Mouse (Mus musculus) lung, embryonic 15.5 days (tissue): ENCODE results near the gene Esyt3. TPM values are rescaled to one million over a fixed set of nuclear protein-coding genes. Genes with fewer than 3 reads are reported as not detected.

Experiments
- ATAC-seq: fragments of 200-750 bp; cut with Nextera tagmentation; 2 replicates; pipeline ENCODE4 v1.8.0; 2017; ENCODE audit warnings: moderate number of reproducible peaks, borderline replicate concordance; ENCODE audit not compliant: low FRiP score, low TSS enrichment; ENCODE audit errors: extremely low read depth
- H3K27ac ChIP-seq: fragments of 300-500 bp; sonication (generic); 2 replicates; pipeline ENCODE4 v1.5.1; 2015; ENCODE audit warnings: moderate library complexity, mild to moderate bottlenecking, inconsistent platforms
- H3K27me3 ChIP-seq: fragments of 300-500 bp; sonication (generic); 2 replicates; pipeline ENCODE4 v1.6.1; 2015; ENCODE audit warnings: inconsistent platforms
- H3K36me3 ChIP-seq: fragments of 300-500 bp; sonication (generic); 2 replicates; pipeline ENCODE4 v1.6.1; 2015; ENCODE audit warnings: inconsistent platforms
- H3K4me1 ChIP-seq: fragments of 300-500 bp; sonication (generic); 2 replicates; pipeline ENCODE4 v1.6.1; 2015; ENCODE audit warnings: inconsistent platforms
- H3K4me2 ChIP-seq: fragments of 300-500 bp; sonication (generic); 2 replicates; pipeline ENCODE4 v1.6.1; 2015; ENCODE audit warnings: inconsistent platforms, mild to moderate bottlenecking, moderate library complexity
- H3K4me3 ChIP-seq: fragments of 300-500 bp; sonication (generic); 2 replicates; pipeline ENCODE4 v1.5.1; 2015; ENCODE audit warnings: mild to moderate bottlenecking, inconsistent platforms
- H3K9ac ChIP-seq: fragments of 300-500 bp; sonication (generic); 2 replicates; pipeline ENCODE4 v1.6.1; 2015; ENCODE audit warnings: inconsistent platforms
- H3K9me3 ChIP-seq: fragments of 300-500 bp; sonication (generic); 2 replicates; pipeline ENCODE4 v1.6.1; 2016; ENCODE audit warnings: inconsistent platforms
- WGBS: fragments of 180-500 bp; shearing (Covaris S2); methylation state at CpG from one replicate; pipeline ENCODE4 v1.1.7; 2015; 5-methylcytosine and 5-hydroxymethylcytosine counted together
- polyA plus RNA-seq: library from polyadenylated mRNA; unstranded; fragments of >200 nt; fragmentation: Nextera tagmentation; extraction: Ambion mirVana; gene quantifications from 2 replicates; pipeline ENCODE4 v1.2.1, GENCODE M21; 2015

The Esyt3 gene
- polyA plus RNA-seq = 0.78 and 0.98 TPM in 2 replicates

DNA sequence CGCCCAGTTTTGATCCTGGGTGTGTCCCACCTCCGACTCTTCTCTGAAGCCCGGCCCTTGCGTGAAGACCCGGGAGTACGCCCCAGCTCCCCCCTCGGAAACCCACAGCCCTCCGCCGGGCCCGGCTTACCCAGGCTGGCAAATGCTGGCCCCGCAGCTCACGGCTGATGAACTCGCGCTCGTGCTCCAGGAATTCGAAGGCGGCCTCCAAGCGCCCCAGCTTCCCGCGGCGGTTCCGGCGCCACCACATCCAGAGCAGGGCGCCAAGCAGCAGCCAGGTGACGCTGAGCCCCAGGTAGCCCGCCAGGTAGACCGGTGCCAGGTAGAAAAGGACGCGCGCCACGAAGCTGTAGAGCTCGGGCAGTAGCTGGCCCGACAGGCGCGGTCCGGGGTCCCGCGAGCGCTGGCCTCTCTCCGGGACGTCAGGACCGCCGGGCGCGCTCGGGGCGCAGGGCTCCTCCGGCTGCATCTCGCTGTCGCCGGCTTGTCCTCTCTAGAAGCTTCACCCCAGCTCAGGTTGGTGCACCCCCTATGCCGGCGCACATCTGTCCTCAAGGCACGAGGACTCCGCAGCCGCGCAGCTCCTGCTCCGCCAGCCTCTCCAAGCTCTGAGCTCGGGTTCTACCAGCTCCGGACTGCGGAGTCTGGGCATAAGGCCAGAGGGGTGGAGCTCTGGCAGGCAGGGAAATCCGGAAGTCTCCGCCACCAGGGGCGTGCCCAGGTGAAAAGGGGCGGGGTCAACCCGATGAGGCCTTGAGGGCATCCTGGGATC, at the start of gene Esyt3:
Gene Esyt3 (minus strand): TSS at position 637 of the 772 bp plus-strand sequence.
- peaks cover 53% of the 10 kb centered on the region for H3K27me3 ChIP-seq
- no peak within 1 kb of the TSS for H3K27ac ChIP-seq
- H3K4me2 ChIP-seq = peak within 1 kb of the TSS; percentile 83
- ATAC-seq = peak; percentile 69; the same call in 1 of the 2 replicates
- H3K4me3 ChIP-seq = peak within 1 kb of the TSS; percentile 41
- peaks cover 12% of the 10 kb centered on the region for H3K4me1 ChIP-seq
- H3K9ac ChIP-seq = 0 out of 2 replicates have a peak within 1 kb of the TSS, but pooled peaks have one; percentile 13
- H3K36me3 ChIP-seq = no peaks in the 10 kb centered on the region
- H3K9me3 ChIP-seq = no peaks in the 10 kb centered on the region
- under 1% methylated on average over 66 of the region's 66 CpGs for WGBS

GRCm38 (mm10) chr9:99401288-99401974, 43.1 kb upstream of the Esyt3 start:
- H3K36me3 ChIP-seq = no peaks in the 10 kb centered on the region
- no peaks in the 10 kb centered on the region for H3K27me3 ChIP-seq
- H3K27ac ChIP-seq = no peak overlapping the region
- H3K4me3 ChIP-seq = no peak overlapping the region
- H3K4me2 ChIP-seq = no peak overlapping the region
- H3K9me3 ChIP-seq = no peaks in the 10 kb centered on the region
- 61% methylated on average over 9 of the region's 9 CpGs for WGBS
- H3K9ac ChIP-seq = no peak overlapping the region
- 0 out of 2 replicates have a peak, but pooled peaks have one; percentile 27 for ATAC-seq
- 0 out of 2 replicates have a peak, but pooled peaks cover 5% of the 10 kb centered on the region for H3K4me1 ChIP-seq

GRCm38 (mm10) chr9:99400781-99401180, 42.4 kb upstream of the Esyt3 start:
- Histone ChIP-seq H3K4me1 (0 out of 2 replicates have a peak, but pooled peaks cover 5% of the 10 kb centered on the region), H3K27ac (no peak overlapping the region), H3K9me3 (no peaks in the 10 kb centered on the region), H3K4me3 (no peak overlapping the region), H3K27me3 (no peaks in the 10 kb centered on the region), H3K36me3 (no peaks in the 10 kb centered on the region), H3K4me2 (no peak overlapping the region), H3K9ac (no peak overlapping the region)
- WGBS = 65% methylated on average over 6 of the region's 6 CpGs
- ATAC-seq = no peak

DNA sequence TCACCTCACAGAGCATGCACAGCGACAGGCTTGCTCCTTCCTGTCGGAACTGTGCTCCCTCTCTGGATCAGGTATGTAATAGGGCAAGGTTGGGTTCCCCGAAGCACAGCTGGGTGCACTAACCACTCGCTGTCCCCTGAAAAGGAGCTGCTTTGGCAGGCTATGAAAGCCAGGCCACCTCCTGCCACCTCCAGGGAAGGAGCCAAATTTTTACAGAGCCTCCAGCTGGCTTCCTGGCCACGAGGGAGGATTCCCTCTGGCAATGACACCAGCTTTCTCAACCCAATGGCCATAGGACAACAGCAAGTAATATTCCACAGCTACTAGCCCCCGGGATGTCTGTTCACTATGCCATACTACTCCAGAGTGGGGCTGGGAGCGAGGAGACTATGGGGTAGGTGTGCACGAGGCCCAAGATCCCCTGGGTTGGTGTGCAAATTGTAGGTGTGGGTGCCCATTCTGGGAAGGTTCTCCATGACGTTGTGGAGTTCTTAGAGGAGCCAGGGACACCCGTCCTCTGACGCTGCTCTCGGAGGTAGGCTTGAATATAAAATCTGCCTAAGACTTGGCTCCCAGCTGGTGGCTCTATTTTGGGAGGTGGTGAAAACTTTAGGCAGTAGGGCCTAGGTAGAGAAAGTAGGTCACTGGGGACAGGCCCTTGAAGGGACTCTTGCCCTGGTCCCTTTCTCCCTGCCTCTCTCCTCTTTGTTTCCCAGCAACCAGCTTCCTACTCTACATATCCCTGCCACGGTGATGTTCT, 38.9 kb upstream of the Esyt3 start:
- no peaks in the 10 kb centered on the region for H3K27me3 ChIP-seq
- WGBS = 79% methylated on average over 13 of the region's 13 CpGs

DNA sequence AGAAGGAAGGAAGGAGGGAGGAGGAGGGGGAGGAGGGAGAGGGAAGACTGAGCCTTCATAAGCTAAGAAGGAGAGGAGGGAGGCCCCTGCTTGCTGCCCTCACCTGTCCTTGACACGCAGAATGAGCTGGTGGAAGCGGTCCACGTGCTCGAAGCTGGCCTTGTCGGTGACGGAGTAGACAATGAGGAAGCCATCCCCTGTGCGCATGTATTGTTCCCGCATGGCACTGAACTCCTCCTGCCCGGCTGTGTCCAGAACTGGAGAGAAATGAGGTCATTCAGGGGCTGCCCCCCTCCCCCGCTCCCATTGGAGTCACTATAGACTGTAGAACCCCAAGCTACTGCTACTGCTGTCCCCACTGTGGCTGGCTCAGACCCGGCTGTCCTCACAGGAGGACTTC, 36.0 kb upstream of the Esyt3 start:
- H3K9ac ChIP-seq = no peak overlapping the region
- no peaks in the 10 kb centered on the region for H3K36me3 ChIP-seq
- H3K4me3 ChIP-seq = no peak overlapping the region
- no peaks in the 10 kb centered on the region for H3K9me3 ChIP-seq
- peak; percentile 23; the same call in 1 of the 2 replicates for ATAC-seq
- WGBS = 83% methylated on average over 11 of the region's 11 CpGs
- no peak overlapping the region for H3K4me2 ChIP-seq
- no peak overlapping the region for H3K27ac ChIP-seq
- no peaks in the 10 kb centered on the region for H3K4me1 ChIP-seq
- H3K27me3 ChIP-seq = no peaks in the 10 kb centered on the region

More for the DNA sequence above, 38.9 kb upstream of the Esyt3 start:
- no peaks in the 10 kb centered on the region for H3K36me3 ChIP-seq
- no peak overlapping the region for H3K27ac ChIP-seq
- no peak overlapping the region for H3K9ac ChIP-seq
- 0 out of 2 replicates have a peak, but pooled peaks cover 5% of the 10 kb centered on the region for H3K4me1 ChIP-seq
- H3K4me3 ChIP-seq = no peak overlapping the region
- H3K9me3 ChIP-seq = no peaks in the 10 kb centered on the region
- no peak overlapping the region for H3K4me2 ChIP-seq
- ATAC-seq = no peak

- H3K4me3 ChIP-seq = no peak overlapping the region
- no peaks in the 10 kb centered on the region for H3K9me3 ChIP-seq
- no peak overlapping the region for H3K4me2 ChIP-seq
- H3K27me3 ChIP-seq = no peaks in the 10 kb centered on the region
- H3K9ac ChIP-seq = no peak overlapping the region
- no peak for ATAC-seq
- no peak overlapping the region for H3K27ac ChIP-seq
- H3K36me3 ChIP-seq = no peaks in the 10 kb centered on the region
- 90% methylated on average over 8 of the region's 8 CpGs for WGBS
- H3K4me1 ChIP-seq = no peaks in the 10 kb centered on the region
These were observed 34.8 kb upstream of the Esyt3 start for GRCm38 (mm10) chr9:99393146-99393545.

DNA sequence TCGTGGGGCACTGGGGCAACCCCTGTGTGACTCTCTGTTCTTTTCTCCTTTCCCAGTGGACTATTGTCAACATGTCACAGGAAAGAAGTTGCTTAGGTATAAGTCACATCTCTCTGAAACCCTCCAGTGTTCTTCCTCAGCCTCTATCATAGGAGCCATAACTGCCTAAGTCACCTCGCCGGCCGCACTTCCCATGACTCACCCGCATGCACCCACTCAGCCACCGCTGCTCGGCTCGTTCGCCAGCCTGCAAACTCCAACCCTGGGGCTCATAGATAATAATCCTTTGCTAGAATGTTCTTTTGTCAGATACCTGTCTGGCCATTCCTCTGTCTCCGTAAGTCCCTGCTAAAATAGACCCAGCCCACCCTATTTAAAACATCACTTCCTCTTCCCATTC, 33.2 kb upstream of the Esyt3 start:
- WGBS = 91% methylated on average over 10 of the region's 10 CpGs
- H3K4me3 ChIP-seq = no peak overlapping the region
- no peak overlapping the region for H3K4me2 ChIP-seq
- H3K36me3 ChIP-seq = no peaks in the 10 kb centered on the region
- no peak for ATAC-seq
- no peaks in the 10 kb centered on the region for H3K4me1 ChIP-seq
- no peak overlapping the region for H3K27ac ChIP-seq
- no peak overlapping the region for H3K9ac ChIP-seq
- H3K27me3 ChIP-seq = no peaks in the 10 kb centered on the region
- H3K9me3 ChIP-seq = no peaks in the 10 kb centered on the region

DNA sequence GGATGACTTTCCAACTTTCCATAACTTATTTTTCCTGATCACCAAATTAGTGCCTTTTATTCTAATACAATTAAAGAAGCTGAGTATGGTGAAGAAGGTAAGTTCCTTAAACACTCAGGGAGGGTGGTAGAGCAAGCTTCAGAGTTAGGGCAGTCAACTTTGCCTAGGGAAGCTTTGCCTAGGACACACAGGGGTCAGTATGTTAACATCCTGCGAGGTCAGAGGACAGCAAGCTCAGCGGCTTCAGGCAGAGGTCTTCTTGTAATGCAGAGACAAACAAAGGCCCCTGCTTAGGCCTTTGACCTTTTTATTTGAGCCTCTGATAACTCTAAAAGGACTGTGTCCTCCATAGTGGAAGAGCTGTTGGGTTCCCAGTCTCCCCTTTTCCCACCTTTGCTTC, 32.4 kb upstream of the Esyt3 start:
- no peak overlapping the region for H3K27ac ChIP-seq
- no peak for ATAC-seq
- 33% methylated on average over 2 of the region's 2 CpGs for WGBS

GRCm38 (mm10) chr9:99390201-99390600, 31.8 kb upstream of the Esyt3 start:
- Histone ChIP-seq H3K9me3 (no peaks in the 10 kb centered on the region), H3K36me3 (no peaks in the 10 kb centered on the region), H3K27ac (no peak overlapping the region), H3K4me1 (no peaks in the 10 kb centered on the region), H3K4me2 (no peak overlapping the region), H3K9ac (no peak overlapping the region), H3K27me3 (no peaks in the 10 kb centered on the region), H3K4me3 (no peak overlapping the region)
- 53% methylated on average over 5 of the region's 5 CpGs for WGBS
- ATAC-seq = no peak

More for the DNA sequence above, 32.4 kb upstream of the Esyt3 start:
- H3K4me2 ChIP-seq = no peak overlapping the region
- no peak overlapping the region for H3K9ac ChIP-seq
- no peaks in the 10 kb centered on the region for H3K9me3 ChIP-seq
- H3K4me1 ChIP-seq = no peaks in the 10 kb centered on the region
- H3K27me3 ChIP-seq = no peaks in the 10 kb centered on the region
- H3K36me3 ChIP-seq = no peaks in the 10 kb centered on the region
- no peak overlapping the region for H3K4me3 ChIP-seq

- ATAC-seq = no peak
- no peak overlapping the region for H3K4me2 ChIP-seq
- H3K4me3 ChIP-seq = no peak overlapping the region
- H3K9ac ChIP-seq = no peak overlapping the region
- no peaks in the 10 kb centered on the region for H3K4me1 ChIP-seq
- H3K27me3 ChIP-seq = no peaks in the 10 kb centered on the region
- 71% methylated on average over 8 of the region's 8 CpGs for WGBS
- no peak overlapping the region for H3K27ac ChIP-seq
- no peaks in the 10 kb centered on the region for H3K36me3 ChIP-seq
- no peaks in the 10 kb centered on the region for H3K9me3 ChIP-seq
These were observed 31.1 kb upstream of the Esyt3 start for GRCm38 (mm10) chr9:99389506-99389905.

- no peak overlapping the region for H3K4me3 ChIP-seq
These were observed 30.5 kb upstream of the Esyt3 start for GRCm38 (mm10) chr9:99388856-99389255.

More at GRCm38 (mm10) chr9:99388856-99389255, 30.5 kb upstream of the Esyt3 start:
- H3K9me3 ChIP-seq = no peaks in the 10 kb centered on the region
- H3K27me3 ChIP-seq = no peaks in the 10 kb centered on the region
- no peak overlapping the region for H3K27ac ChIP-seq
- no peak overlapping the region for H3K9ac ChIP-seq
- WGBS = 67% methylated on average over 9 of the region's 9 CpGs
- ATAC-seq = no peak
- no peak overlapping the region for H3K4me2 ChIP-seq
- no peaks in the 10 kb centered on the region for H3K4me1 ChIP-seq
- no peaks in the 10 kb centered on the region for H3K36me3 ChIP-seq
